Mouse (Mus musculus): ENCODE results near the gene Rbbp8nl. TPM values are rescaled to one million over a fixed set of nuclear protein-coding genes. Genes with fewer than 3 reads are reported as not detected.

Gene Rbbp8nl
- polyA plus RNA-seq, 2 experiments: 1.3 to 2.0 TPM

GRCm38 (mm10) chr2:180320216-180320615 lies 30.5 kb upstream of the Rbbp8nl start:
- ATAC-seq (ENCODE audit: low FRiP score, low read depth) (no peak), DNase-seq (ENCODE audit: low spot score) (no peak)
- H3K27ac ChIP-seq (replicated peaks; ENCODE audit: low read depth, low read length): no peak overlapping the region
- no peak overlapping the region for H3K4me3 ChIP-seq (replicated peaks; ENCODE audit: low read length)
- TF ChIP-seq POLR2A (IDR thresholded peaks at IDR 0.05; ENCODE audit: borderline replicate concordance, extremely low read depth, insufficient read depth, insufficient read length): no peak
- H3K9me3 ChIP-seq (ENCODE audit: control insufficient read depth, low read length): no peaks in the 10 kb centered on the region
- H3K36me3 ChIP-seq (ENCODE audit: control insufficient read depth, insufficient read depth, low read length): no peaks in the 10 kb centered on the region
- H3K4me2 ChIP-seq (replicated peaks; ENCODE audit: low read depth, low read length, severe bottlenecking): no peak overlapping the region
- no peak overlapping the region for H3K9ac ChIP-seq (ENCODE audit: low read depth, low read length, severe bottlenecking)
- WGBS: 70% methylated on average over 4 of the region's 4 CpGs
- H3K27me3 ChIP-seq (ENCODE audit: control insufficient read depth, insufficient read depth, low read length): no peaks in the 10 kb centered on the region
- H3K4me1 ChIP-seq (ENCODE audit: control insufficient read depth, insufficient read depth, low read length): peaks cover 4% of the 10 kb centered on the region; the same call in 1 of the 2 replicates

DNA sequence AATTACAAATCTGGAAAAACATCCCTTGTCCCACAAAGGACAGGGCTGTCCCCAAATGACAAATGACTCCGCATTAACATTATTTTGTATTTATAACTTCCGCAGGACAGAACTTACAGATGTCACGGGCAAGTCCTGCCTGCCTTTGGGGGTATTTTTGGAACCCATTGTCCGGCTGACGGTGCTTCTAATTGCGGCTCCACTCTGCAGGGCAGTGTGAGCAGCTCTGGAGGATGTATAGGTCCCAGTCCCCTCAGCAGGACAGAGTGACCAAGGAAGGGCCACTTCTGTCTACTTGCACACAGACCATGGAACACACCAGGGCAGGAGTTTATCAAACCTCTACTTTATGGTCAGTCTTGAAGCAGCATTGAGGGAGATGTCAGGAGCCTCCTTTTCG lies 27.9 kb upstream of the Rbbp8nl start:
- 79% methylated on average over 7 of the region's 7 CpGs for WGBS
- Histone ChIP-seq H3K4me1 (ENCODE audit: control insufficient read depth, insufficient read depth, low read length) (peaks cover 1% of the 10 kb centered on the region; the same call in 1 of the 2 replicates), H3K36me3 (ENCODE audit: control insufficient read depth, insufficient read depth, low read length) (no peaks in the 10 kb centered on the region), H3K4me2 (replicated peaks; ENCODE audit: low read depth, low read length, severe bottlenecking) (no peak overlapping the region), H3K9me3 (ENCODE audit: control insufficient read depth, low read length) (no peaks in the 10 kb centered on the region), H3K27ac (replicated peaks; ENCODE audit: low read depth, low read length) (no peak overlapping the region), H3K4me3 (replicated peaks; ENCODE audit: low read length) (no peak overlapping the region), H3K27me3 (ENCODE audit: control insufficient read depth, insufficient read depth, low read length) (no peaks in the 10 kb centered on the region), H3K9ac (ENCODE audit: low read depth, low read length, severe bottlenecking) (no peak overlapping the region)
- DNase-seq (ENCODE audit: low spot score) (no peak), ATAC-seq (ENCODE audit: low FRiP score, low read depth) (no peak)
- TF ChIP-seq POLR2A (IDR thresholded peaks at IDR 0.05; ENCODE audit: borderline replicate concordance, extremely low read depth, insufficient read depth, insufficient read length): no peak

- Histone ChIP-seq H3K27ac (replicated peaks; ENCODE audit: low read depth, low read length) (no peak overlapping the region), H3K4me3 (replicated peaks; ENCODE audit: low read length) (no peak overlapping the region), H3K9me3 (ENCODE audit: control insufficient read depth, low read length) (no peaks in the 10 kb centered on the region), H3K36me3 (ENCODE audit: control insufficient read depth, insufficient read depth, low read length) (no peaks in the 10 kb centered on the region), H3K27me3 (ENCODE audit: control insufficient read depth, insufficient read depth, low read length) (no peaks in the 10 kb centered on the region), H3K9ac (ENCODE audit: low read depth, low read length, severe bottlenecking) (no peak overlapping the region), H3K4me1 (ENCODE audit: control insufficient read depth, insufficient read depth, low read length) (no peaks in the 10 kb centered on the region), H3K4me2 (replicated peaks; ENCODE audit: low read depth, low read length, severe bottlenecking) (no peak overlapping the region)
- no peak for DNase-seq (ENCODE audit: low spot score)
- 92% methylated on average over 2 of the region's 2 CpGs for WGBS
- TF ChIP-seq POLR2A (IDR thresholded peaks at IDR 0.05; ENCODE audit: borderline replicate concordance, extremely low read depth, insufficient read depth, insufficient read length): no peak
- no peak for ATAC-seq (ENCODE audit: low FRiP score, low read depth)
These were observed 24.6 kb upstream of the Rbbp8nl start for GRCm38 (mm10) chr2:180314292-180314691.

GRCm38 (mm10) chr2:180311147-180311546 lies 21.5 kb upstream of the Rbbp8nl start:
- DNase-seq (ENCODE audit: low spot score) (no peak), ATAC-seq (ENCODE audit: low FRiP score, low read depth) (no peak)
- Histone ChIP-seq H3K4me1 (ENCODE audit: control insufficient read depth, insufficient read depth, low read length) (no peaks in the 10 kb centered on the region), H3K27me3 (ENCODE audit: control insufficient read depth, insufficient read depth, low read length) (no peaks in the 10 kb centered on the region), H3K9ac (ENCODE audit: low read depth, low read length, severe bottlenecking) (no peak overlapping the region), H3K36me3 (ENCODE audit: control insufficient read depth, insufficient read depth, low read length) (no peaks in the 10 kb centered on the region), H3K9me3 (ENCODE audit: control insufficient read depth, low read length) (no peaks in the 10 kb centered on the region), H3K27ac (replicated peaks; ENCODE audit: low read depth, low read length) (no peak overlapping the region), H3K4me2 (replicated peaks; ENCODE audit: low read depth, low read length, severe bottlenecking) (no peak overlapping the region), H3K4me3 (replicated peaks; ENCODE audit: low read length) (no peak overlapping the region)
- no peak for TF ChIP-seq POLR2A (IDR thresholded peaks at IDR 0.05; ENCODE audit: borderline replicate concordance, extremely low read depth, insufficient read depth, insufficient read length)
- 78% methylated on average over 4 of the region's 4 CpGs for WGBS

GRCm38 (mm10) chr2:180307680-180308079 lies 18.0 kb upstream of the Rbbp8nl start:
- no peak overlapping the region for H3K9ac ChIP-seq (ENCODE audit: low read depth, low read length, severe bottlenecking)
- DNase-seq (ENCODE audit: low spot score): no peak
- no peak overlapping the region for H3K4me3 ChIP-seq (replicated peaks; ENCODE audit: low read length)
- H3K4me2 ChIP-seq (replicated peaks; ENCODE audit: low read depth, low read length, severe bottlenecking): no peak overlapping the region
- H3K36me3 ChIP-seq (ENCODE audit: control insufficient read depth, insufficient read depth, low read length): no peaks in the 10 kb centered on the region
- H3K4me1 ChIP-seq (ENCODE audit: control insufficient read depth, insufficient read depth, low read length): no peaks in the 10 kb centered on the region
- no peak for ATAC-seq (ENCODE audit: low FRiP score, low read depth)
- 62% methylated on average over 2 of the region's 2 CpGs for WGBS
- H3K27me3 ChIP-seq (ENCODE audit: control insufficient read depth, insufficient read depth, low read length): no peaks in the 10 kb centered on the region
- no peak overlapping the region for H3K27ac ChIP-seq (replicated peaks; ENCODE audit: low read depth, low read length)
- no peak for TF ChIP-seq POLR2A (IDR thresholded peaks at IDR 0.05; ENCODE audit: borderline replicate concordance, extremely low read depth, insufficient read depth, insufficient read length)
- H3K9me3 ChIP-seq (ENCODE audit: control insufficient read depth, low read length): no peaks in the 10 kb centered on the region

All from limb, embryonic 14.5 days (tissue).